Mouse (Mus musculus) liver, embryonic 12.5 days (tissue): ENCODE results near the gene Vps25. TPM values are rescaled to one million over a fixed set of nuclear protein-coding genes. Genes with fewer than 3 reads are reported as not detected.

Experiments used
- ATAC-seq: fragments of 200-750 bp; cut with Nextera tagmentation; 2 replicates; pipeline ENCODE4 v1.8.0; 2017; ENCODE audit warnings: moderate number of reproducible peaks, mild to moderate bottlenecking, moderate library complexity
- H3K27ac ChIP-seq: fragments of 300-500 bp; sonication (generic); 2 replicates; pipeline ENCODE4 v1.5.1; 2016; ENCODE audit warnings: mild to moderate bottlenecking
- H3K27me3 ChIP-seq: fragments of 300-500 bp; sonication (generic); replicated peaks from 2 replicates; pipeline ENCODE4 v1.6.1; 2016; ENCODE audit warnings: mild to moderate bottlenecking, moderate library complexity
- H3K36me3 ChIP-seq: fragments of 300-500 bp; sonication (generic); 2 replicates; pipeline ENCODE4 v1.6.1; 2016; ENCODE audit warnings: mild to moderate bottlenecking, moderate library complexity
- H3K4me1 ChIP-seq: fragments of 300-500 bp; sonication (generic); 2 replicates; pipeline ENCODE4 v1.6.1; 2016
- H3K4me2 ChIP-seq: fragments of 300-500 bp; sonication (generic); 2 replicates; pipeline ENCODE4 v1.6.1; 2016; ENCODE audit warnings: mild to moderate bottlenecking, moderate library complexity
- H3K4me3 ChIP-seq: fragments of 300-500 bp; sonication (generic); 2 replicates; pipeline ENCODE4 v1.5.1; 2016; ENCODE audit warnings: mild to moderate bottlenecking, moderate library complexity
- H3K9ac ChIP-seq: fragments of 300-500 bp; sonication (generic); 2 replicates; pipeline ENCODE4 v1.6.1; 2016; ENCODE audit warnings: mild to moderate bottlenecking, moderate library complexity
- H3K9me3 ChIP-seq: fragments of 300-500 bp; sonication (generic); replicated peaks from 2 replicates; pipeline ENCODE4 v1.6.1; 2016; ENCODE audit warnings: mild to moderate bottlenecking, moderate library complexity
- WGBS: fragments of 180-500 bp; shearing (Covaris S2); methylation state at CpG from one replicate; pipeline ENCODE4 v1.1.7; 2016; ENCODE audit not compliant: insufficient replicate concordance; 5-methylcytosine and 5-hydroxymethylcytosine counted together
- polyA plus RNA-seq: library from polyadenylated mRNA; unstranded; fragments of >200 nt; fragmentation: Nextera tagmentation; extraction: Ambion mirVana; gene quantifications from 2 replicates; pipeline ENCODE4 v1.2.1, GENCODE M21; 2016

Gene Vps25
- polyA plus RNA-seq, 1 experiment from 2014 or later = 106 TPM

GRCm38 (mm10) chr11:101263138-101263988, 9.9 kb downstream of the Vps25 start:
- Histone ChIP-seq H3K27ac (no peak overlapping the region), H3K9me3 (no peaks in the 10 kb centered on the region), H3K4me2 (peak overlapping the region; percentile 95), H3K36me3 (peaks cover 23% of the 10 kb centered on the region), H3K9ac (peak overlapping the region; percentile 3; the same call in 1 of the 2 replicates), H3K4me1 (peaks cover 72% of the 10 kb centered on the region), H3K27me3 (peaks cover 66% of the 10 kb centered on the region), H3K4me3 (peak overlapping the region; percentile 80)
- 13% methylated on average over 32 of the region's 32 CpGs for WGBS
- no peak for ATAC-seq

GRCm38 (mm10) chr11:101263989-101264280, 10.4 kb downstream of the Vps25 start:
- Histone ChIP-seq H3K27me3 (peaks cover 71% of the 10 kb centered on the region), H3K4me1 (peaks cover 71% of the 10 kb centered on the region), H3K27ac (no peak overlapping the region), H3K4me2 (peak overlapping the region; percentile 95; the same call in 1 of the 2 replicates), H3K4me3 (peak overlapping the region; percentile 80; the same call in 1 of the 2 replicates), H3K36me3 (peaks cover 17% of the 10 kb centered on the region), H3K9ac (no peak overlapping the region), H3K9me3 (no peaks in the 10 kb centered on the region)
- 53% methylated on average over 3 of the region's 3 CpGs for WGBS
- ATAC-seq = no peak

DNA sequence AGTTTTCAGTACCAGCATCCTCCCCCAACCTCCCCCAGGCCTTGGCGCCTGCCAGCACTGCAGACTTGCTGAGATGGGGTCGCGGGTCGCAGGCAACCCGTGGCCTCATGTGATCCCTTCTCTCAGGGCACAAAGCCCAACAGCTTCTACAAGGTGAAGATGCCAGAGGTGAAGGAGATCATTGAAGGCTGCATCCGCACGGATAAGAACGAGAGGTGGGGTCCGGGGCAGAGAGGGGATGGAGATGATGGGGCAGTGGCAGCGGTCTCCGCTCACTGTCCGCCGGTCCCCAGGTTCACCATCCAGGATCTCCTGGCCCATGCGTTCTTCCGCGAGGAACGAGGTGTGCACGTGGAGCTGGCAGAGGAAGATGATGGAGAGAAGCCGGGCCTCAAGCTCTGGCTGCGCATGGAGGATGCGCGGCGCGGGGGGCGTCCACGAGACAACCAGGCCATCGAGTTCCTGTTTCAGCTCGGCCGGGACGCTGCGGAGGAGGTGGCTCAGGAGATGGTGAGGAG, 11.5 kb downstream of the Vps25 start:
- ATAC-seq = no peak
- Histone ChIP-seq H3K27me3 (peaks cover 74% of the 10 kb centered on the region), H3K27ac (no peak overlapping the region), H3K4me2 (peak overlapping the region; percentile 46), H3K9ac (no peak overlapping the region), H3K4me3 (peak overlapping the region; percentile 22; the same call in 1 of the 2 replicates), H3K36me3 (peaks cover 13% of the 10 kb centered on the region; the same call in 1 of the 2 replicates), H3K4me1 (peaks cover 71% of the 10 kb centered on the region), H3K9me3 (no peaks in the 10 kb centered on the region)
- 11% methylated on average over 31 of the region's 31 CpGs for WGBS

DNA sequence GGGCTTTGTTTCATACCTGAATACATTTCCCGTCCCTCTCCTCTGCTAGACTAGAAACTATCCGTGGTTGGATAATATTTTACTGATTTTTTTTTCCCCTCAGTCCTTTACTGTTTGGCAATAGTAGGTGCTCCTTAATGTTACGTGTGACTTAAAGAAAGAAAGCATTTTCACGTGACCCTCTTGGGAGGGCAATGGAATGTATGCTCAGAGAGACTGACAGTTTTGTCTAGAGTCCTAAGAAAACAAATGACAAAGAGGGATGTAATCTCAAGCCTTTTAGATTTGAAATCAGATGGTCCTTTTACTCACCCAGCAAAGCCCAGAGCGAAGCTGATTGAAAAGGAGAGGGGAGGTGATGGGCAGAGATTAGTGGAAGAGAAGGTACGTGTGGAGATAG, 12.4 kb downstream of the Vps25 start:
- Histone ChIP-seq H3K4me1 (peaks cover 63% of the 10 kb centered on the region), H3K4me3 (no peak overlapping the region), H3K4me2 (no peak overlapping the region), H3K9me3 (no peaks in the 10 kb centered on the region), H3K27me3 (peaks cover 74% of the 10 kb centered on the region), H3K27ac (no peak overlapping the region), H3K36me3 (peaks cover 13% of the 10 kb centered on the region; the same call in 1 of the 2 replicates), H3K9ac (no peak overlapping the region)
- ATAC-seq = no peak
- WGBS = 53% methylated on average over 6 of the region's 6 CpGs

GRCm38 (mm10) chr11:101269577-101270116, 16.1 kb downstream of the Vps25 start:
- 27% methylated on average over 10 of the region's 10 CpGs for WGBS
- Histone ChIP-seq H3K4me2 (peak overlapping the region; percentile 13; the same call in 1 of the 2 replicates), H3K36me3 (peaks cover 17% of the 10 kb centered on the region), H3K4me1 (peaks cover 28% of the 10 kb centered on the region), H3K9me3 (no peaks in the 10 kb centered on the region), H3K27me3 (peaks cover 42% of the 10 kb centered on the region), H3K9ac (no peak overlapping the region), H3K27ac (0 out of 2 replicates have a peak overlapping the region, but pooled peaks have one; percentile 45), H3K4me3 (no peak overlapping the region)
- ATAC-seq = peak; percentile 63

- 70% methylated on average over 3 of the region's 3 CpGs for WGBS
- no peak for ATAC-seq
- H3K9ac ChIP-seq = no peak overlapping the region
- peaks cover 28% of the 10 kb centered on the region for H3K36me3 ChIP-seq
- peaks cover 14% of the 10 kb centered on the region for H3K27me3 ChIP-seq
- H3K27ac ChIP-seq = no peak overlapping the region
- H3K4me1 ChIP-seq = peaks cover 36% of the 10 kb centered on the region
- no peaks in the 10 kb centered on the region for H3K9me3 ChIP-seq
- H3K4me2 ChIP-seq = no peak overlapping the region
- H3K4me3 ChIP-seq = no peak overlapping the region
These were observed 18.9 kb downstream of the Vps25 start for GRCm38 (mm10) chr11:101272446-101272845.

- 78% methylated on average over 4 of the region's 4 CpGs for WGBS
- Histone ChIP-seq H3K9ac (no peak overlapping the region), H3K36me3 (peaks cover 25% of the 10 kb centered on the region), H3K27me3 (peaks cover 3% of the 10 kb centered on the region; the same call in 1 of the 2 replicates), H3K4me3 (no peak overlapping the region), H3K4me2 (no peak overlapping the region), H3K27ac (no peak overlapping the region), H3K9me3 (no peaks in the 10 kb centered on the region), H3K4me1 (peaks cover 33% of the 10 kb centered on the region)
- ATAC-seq = no peak
These were observed 21.8 kb downstream of the Vps25 start for GRCm38 (mm10) chr11:101275309-101275708.

DNA sequence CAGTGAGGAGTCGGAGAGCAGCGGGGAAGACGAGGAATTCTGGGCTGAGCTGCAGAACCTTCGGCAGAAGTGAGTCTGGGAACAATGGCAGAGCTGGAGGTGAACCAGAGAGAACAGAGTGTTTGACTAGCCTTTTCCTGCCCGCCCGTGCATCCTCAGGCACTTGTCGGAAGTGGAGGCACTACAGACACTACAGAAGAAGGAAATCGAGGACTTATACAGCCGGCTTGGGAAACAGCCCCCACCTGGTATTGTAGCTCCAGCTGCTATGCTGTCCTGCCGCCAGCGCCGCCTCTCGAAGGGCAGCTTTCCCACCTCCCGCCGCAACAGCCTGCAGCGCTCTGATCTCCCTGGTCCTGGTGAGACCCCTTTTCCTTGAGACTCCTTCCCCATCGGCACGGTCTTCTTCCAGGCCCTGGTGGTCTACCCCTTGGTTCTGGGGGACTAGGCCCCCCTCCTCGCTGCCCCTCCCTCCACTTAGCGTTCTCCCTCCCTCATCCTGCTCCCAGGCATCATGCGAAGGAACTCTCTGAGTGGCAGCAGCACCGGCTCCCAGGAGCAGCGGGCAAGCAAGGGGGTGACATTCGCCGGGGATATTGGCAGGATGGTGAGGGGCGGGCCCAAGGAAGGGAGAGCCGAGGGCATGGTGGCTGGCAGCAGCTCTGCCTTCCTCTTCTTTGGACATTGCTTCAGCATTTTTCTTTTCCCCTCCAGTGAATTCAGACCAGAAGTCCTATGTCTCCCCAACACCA, 23.0 kb downstream of the Vps25 start:
- WGBS = 61% methylated on average over 27 of the region's 27 CpGs
- no peak for ATAC-seq
- peaks cover 33% of the 10 kb centered on the region for H3K4me1 ChIP-seq

DNA sequence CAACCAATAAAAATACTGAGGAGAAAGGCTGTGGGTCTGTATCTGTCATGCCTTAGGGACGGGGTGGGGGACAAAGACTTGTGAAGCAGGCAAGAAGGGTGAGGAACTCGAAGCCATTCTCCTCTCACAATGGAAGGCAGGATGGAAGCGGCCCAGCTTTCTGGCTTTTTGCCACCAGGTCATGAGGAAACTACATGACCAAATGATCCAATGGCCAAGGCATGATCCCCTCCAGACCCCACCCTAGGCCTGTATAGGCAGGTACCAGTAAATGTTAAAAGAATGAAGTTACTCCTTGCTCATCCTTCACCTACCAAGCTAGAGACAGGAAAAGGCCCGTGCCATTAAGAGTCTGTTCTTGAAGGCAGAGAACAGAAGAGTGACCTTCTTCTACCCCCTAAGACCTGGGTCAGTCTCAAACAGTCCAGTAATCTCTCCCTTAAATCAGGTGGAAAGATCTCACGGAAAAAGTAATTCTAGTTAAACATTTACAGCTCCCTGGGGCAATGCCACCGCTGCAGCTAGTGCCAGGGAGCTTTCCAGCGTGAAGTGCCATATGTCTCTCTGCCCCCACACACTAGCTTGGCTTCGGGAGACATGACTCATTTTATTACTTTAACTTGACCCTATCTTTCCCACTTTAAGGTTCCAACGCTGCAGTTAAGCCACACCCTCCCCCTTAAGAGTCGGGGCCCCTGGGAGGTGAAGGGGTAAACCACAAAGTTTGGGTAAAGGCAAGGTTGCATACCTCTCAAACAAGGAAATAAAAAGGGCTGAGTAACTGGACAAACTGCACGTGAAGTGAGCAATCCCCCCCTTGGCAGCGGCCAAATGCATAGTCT, 24.1 kb downstream of the Vps25 start:
- H3K9ac ChIP-seq = peak overlapping the region; percentile 83
- peaks cover 6% of the 10 kb centered on the region; the same call in 1 of the 2 replicates for H3K27me3 ChIP-seq
- peak overlapping the region; percentile 85 for H3K4me3 ChIP-seq
- WGBS = 44% methylated on average over 12 of the region's 12 CpGs
- ATAC-seq = peak; percentile 28; the same call in 1 of the 2 replicates
- no peaks in the 10 kb centered on the region for H3K9me3 ChIP-seq
- H3K4me1 ChIP-seq = peaks cover 33% of the 10 kb centered on the region
- peaks cover 22% of the 10 kb centered on the region for H3K36me3 ChIP-seq
- peak overlapping the region; percentile 88 for H3K4me2 ChIP-seq
- peak overlapping the region; percentile 84 for H3K27ac ChIP-seq

More for the DNA sequence above, 23.0 kb downstream of the Vps25 start:
- Histone ChIP-seq H3K27me3 (peaks cover 6% of the 10 kb centered on the region; the same call in 1 of the 2 replicates), H3K9ac (peak overlapping the region; percentile 83; the same call in 1 of the 2 replicates), H3K36me3 (peaks cover 25% of the 10 kb centered on the region), H3K27ac (0 out of 2 replicates have a peak overlapping the region, but pooled peaks have one; percentile 12), H3K4me2 (peak overlapping the region; percentile 88), H3K4me3 (peak overlapping the region; percentile 2; the same call in 1 of the 2 replicates), H3K9me3 (no peaks in the 10 kb centered on the region)

GRCm38 (mm10) chr11:101278223-101279192, 25.0 kb downstream of the Vps25 start, which contains the start of the genes Cntd1 and Coa3:
Gene Cntd1 (plus strand): TSS chr11:101279012.
Gene Coa3 (minus strand): TSS chr11:101279114.
- H3K27ac ChIP-seq = peak within 1 kb of the TSS; percentile 84
- H3K9ac ChIP-seq = peak within 1 kb of the TSS; percentile 83
- ATAC-seq = peak; percentile 94
- H3K36me3 ChIP-seq = peaks cover 22% of the 10 kb centered on the region
- peak within 1 kb of the TSS; percentile 88 for H3K4me2 ChIP-seq
- peaks cover 38% of the 10 kb centered on the region for H3K4me1 ChIP-seq
- H3K27me3 ChIP-seq = peaks cover 6% of the 10 kb centered on the region; the same call in 1 of the 2 replicates
- 3% methylated on average over 45 of the region's 45 CpGs for WGBS
- H3K9me3 ChIP-seq = no peaks in the 10 kb centered on the region
- H3K4me3 ChIP-seq = peak within 1 kb of the TSS; percentile 85
